Mouse (Mus musculus): Measurements from ENCODE around the gene Plcl2. TPM values are rescaled to one million over a fixed set of nuclear protein-coding genes. Genes with fewer than 3 reads are reported as not detected.
"Not testable (repeated sequence)": the region's sequence is repeated elsewhere in the genome, so short reads cannot be mapped to it uniquely, and the experiment has no call there.

Gene Plcl2
- polyA plus RNA-seq, 1 experiment from 2014 or later: 3.6 TPM

DNA sequence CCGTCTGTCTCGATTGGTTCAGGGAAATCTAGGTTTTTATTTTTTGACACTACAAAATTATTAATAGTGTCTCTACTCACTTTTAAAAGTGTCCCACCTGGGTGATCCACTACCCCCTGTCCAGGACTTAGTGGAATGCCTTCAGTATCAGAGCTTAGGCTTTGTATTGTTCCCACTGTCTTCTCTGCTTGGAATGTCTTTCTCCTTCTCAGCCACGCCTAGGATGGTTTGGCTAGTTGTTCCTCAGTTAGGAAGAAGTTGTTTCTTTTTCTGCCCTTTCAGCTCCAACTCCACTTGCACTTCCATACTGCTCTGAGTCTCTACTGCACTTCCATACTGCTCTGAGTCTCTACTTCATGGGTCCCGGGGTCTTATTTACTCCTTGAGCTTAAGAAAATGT is 6.7 kb downstream of the Plcl2 start:
- no peak overlapping the region for H3K4me2 ChIP-seq
- no peak overlapping the region for H3K9ac ChIP-seq
- 91% methylated on average over 4 of the region's 4 CpGs for WGBS
- no peak overlapping the region for H3K27ac ChIP-seq
- H3K4me3 ChIP-seq (replicated peaks): no peak overlapping the region
- no peaks in the 10 kb centered on the region for H3K27me3 ChIP-seq
- no peaks in the 10 kb centered on the region for H3K9me3 ChIP-seq (replicated peaks)
- ATAC-seq (replicated peaks; ENCODE audit: low FRiP score): no peak
- H3K4me1 ChIP-seq: 0 out of 2 replicates have a peak, but pooled peaks cover under 1% of the 10 kb centered on the region
- no peaks in the 10 kb centered on the region for H3K36me3 ChIP-seq

DNA sequence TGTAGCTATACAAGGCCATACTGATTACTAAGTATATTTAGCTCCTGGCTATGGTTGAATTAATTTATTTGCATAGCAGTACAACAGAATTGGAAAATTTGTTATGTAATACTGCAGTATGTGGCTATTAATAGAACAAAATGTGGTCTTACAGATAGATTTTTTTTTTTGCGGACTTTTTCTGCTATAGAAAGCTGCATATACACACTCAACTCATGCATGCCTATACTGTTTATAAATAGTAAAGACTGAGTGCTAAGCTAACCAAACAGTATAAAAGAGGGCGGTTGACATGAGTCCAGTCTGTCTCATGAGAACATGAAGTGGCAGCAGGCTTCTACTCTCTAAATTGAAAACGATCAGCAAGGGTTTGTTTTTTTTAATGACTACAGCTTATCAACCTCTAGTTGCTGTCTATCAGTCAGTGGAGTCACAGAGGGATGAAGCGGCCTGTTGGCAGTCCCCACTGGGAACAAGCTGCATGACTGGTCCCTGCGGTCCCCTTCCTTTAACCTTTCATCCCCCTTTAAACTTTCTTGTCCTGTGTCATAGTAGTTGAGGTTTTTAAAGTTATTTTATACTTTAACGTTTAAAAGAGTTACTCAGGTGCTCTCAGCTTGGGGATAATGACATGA is 8.7 kb downstream of the Plcl2 start:
- H3K9me3 ChIP-seq (replicated peaks): no peaks in the 10 kb centered on the region
- ATAC-seq (replicated peaks; ENCODE audit: low FRiP score): no peak
- 81% methylated on average over 6 of the region's 6 CpGs for WGBS
- no peak overlapping the region for H3K9ac ChIP-seq
- no peak overlapping the region for H3K4me2 ChIP-seq
- H3K27me3 ChIP-seq: no peaks in the 10 kb centered on the region
- no peak overlapping the region for H3K4me3 ChIP-seq (replicated peaks)
- no peaks in the 10 kb centered on the region for H3K4me1 ChIP-seq
- no peak overlapping the region for H3K27ac ChIP-seq
- no peaks in the 10 kb centered on the region for H3K36me3 ChIP-seq

DNA sequence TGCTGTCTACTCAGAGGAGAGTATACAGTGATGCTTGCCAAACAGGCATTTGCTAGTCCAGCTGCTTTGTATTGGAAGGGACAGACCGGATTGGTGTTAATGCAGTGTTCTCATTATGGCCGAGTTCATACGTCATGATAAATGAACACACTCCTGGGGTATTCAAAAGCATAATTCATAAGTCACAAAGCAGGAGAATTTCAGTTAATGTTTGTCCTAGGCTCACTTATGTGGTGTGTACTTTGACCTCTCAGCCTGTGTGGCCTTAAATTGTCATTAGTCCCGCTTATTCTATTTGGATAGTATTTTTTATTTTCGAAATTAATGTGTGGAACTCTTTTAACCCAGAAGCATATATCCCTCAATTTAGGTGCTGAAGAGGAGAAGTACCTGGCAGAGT is 10.4 kb downstream of the Plcl2 start:
- H3K27me3 ChIP-seq: no peaks in the 10 kb centered on the region
- H3K27ac ChIP-seq: no peak overlapping the region
- H3K36me3 ChIP-seq: no peaks in the 10 kb centered on the region
- no peak for ATAC-seq (replicated peaks; ENCODE audit: low FRiP score)
- H3K9me3 ChIP-seq (replicated peaks): no peaks in the 10 kb centered on the region
- H3K4me2 ChIP-seq: no peak overlapping the region
- WGBS: 77% methylated on average over 5 of the region's 5 CpGs
- no peaks in the 10 kb centered on the region for H3K4me1 ChIP-seq
- H3K9ac ChIP-seq: no peak overlapping the region
- H3K4me3 ChIP-seq (replicated peaks): no peak overlapping the region

DNA sequence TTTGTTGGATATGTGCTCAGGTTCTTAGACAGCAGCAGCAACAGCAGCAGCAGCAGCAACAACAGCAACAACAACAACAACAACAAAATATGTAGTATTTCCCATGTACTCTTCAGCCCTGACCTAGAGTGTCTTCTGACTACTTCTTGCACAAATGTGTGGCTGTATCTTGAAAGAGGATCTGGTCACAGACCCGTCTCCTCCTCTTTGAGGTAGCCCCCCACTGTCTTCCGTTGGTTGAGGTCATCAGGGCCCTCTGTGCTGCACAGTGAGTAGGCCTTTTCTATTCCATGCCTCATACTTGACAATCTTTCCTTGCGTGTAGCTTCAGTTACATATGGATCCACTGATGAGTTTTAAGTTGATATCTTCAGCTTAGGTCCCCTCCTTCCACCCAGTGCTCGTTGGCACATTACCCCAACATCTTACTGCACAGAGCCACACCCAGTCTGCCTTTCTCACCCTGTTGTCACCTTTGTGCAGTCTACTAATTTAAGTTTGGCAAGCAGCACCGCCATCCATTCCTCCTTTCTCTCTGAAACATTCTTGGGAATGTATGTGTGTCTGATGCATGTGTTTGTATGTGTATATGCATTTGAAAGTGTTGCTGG is 13.4 kb downstream of the Plcl2 start:
- Histone ChIP-seq H3K27ac (no peak overlapping the region), H3K36me3 (no peaks in the 10 kb centered on the region), H3K4me1 (no peaks in the 10 kb centered on the region), H3K9ac (no peak overlapping the region), H3K27me3 (no peaks in the 10 kb centered on the region), H3K4me3 (replicated peaks) (no peak overlapping the region), H3K9me3 (replicated peaks) (no peaks in the 10 kb centered on the region), H3K4me2 (no peak overlapping the region)
- WGBS: 84% methylated on average over 5 of the region's 5 CpGs
- no peak for ATAC-seq (replicated peaks; ENCODE audit: low FRiP score)

DNA sequence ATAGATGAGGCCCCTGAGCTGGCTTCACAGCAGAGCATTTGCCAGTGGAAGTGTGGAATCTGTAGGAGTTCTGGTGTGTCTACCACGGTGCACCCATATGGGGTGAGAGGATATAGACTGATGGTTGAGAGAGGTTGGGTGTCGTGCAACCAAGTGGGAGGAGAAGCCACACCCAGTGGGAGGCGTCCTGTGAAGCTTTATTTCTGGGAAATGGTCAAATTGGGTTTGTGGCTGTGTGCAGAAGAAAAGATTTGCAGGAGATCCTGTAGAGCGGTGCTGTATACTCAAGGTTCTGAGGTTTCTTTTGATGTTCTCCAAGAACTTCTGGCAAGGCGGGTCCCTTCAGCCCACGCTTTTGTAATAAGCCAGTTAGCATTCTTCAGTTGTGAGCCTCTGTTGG is 15.8 kb downstream of the Plcl2 start:
- Histone ChIP-seq H3K9me3 (replicated peaks) (no peaks in the 10 kb centered on the region), H3K4me2 (no peak overlapping the region), H3K36me3 (no peaks in the 10 kb centered on the region), H3K9ac (no peak overlapping the region), H3K4me1 (0 out of 2 replicates have a peak, but pooled peaks cover 2% of the 10 kb centered on the region), H3K27ac (no peak overlapping the region), H3K4me3 (replicated peaks) (no peak overlapping the region), H3K27me3 (no peaks in the 10 kb centered on the region)
- ATAC-seq (replicated peaks; ENCODE audit: low FRiP score): no peak
- WGBS: 63% methylated on average over 6 of the region's 6 CpGs

DNA sequence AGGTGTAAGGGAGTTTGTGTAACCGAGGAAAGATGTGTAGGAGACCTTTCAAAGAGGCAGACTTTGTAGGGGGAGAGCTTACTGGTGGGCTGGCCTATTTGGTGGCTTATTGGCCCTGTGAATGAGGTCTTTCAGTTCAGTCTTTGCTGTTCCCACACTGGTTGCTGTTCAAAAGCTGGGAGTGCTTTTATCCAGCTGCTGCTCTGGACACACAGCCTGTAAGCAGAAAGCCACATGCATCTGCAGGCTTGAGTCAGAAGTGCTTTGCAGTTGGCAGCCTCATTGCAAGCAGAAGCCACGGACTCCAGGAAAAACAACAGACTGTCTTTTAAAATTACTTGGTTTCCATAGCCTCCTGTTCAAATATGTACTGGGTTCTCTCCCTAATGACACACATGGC is 16.6 kb downstream of the Plcl2 start:
- Histone ChIP-seq H3K27me3 (no peaks in the 10 kb centered on the region), H3K4me3 (replicated peaks) (no peak overlapping the region), H3K36me3 (no peaks in the 10 kb centered on the region), H3K4me1 (0 out of 2 replicates have a peak, but pooled peaks cover 2% of the 10 kb centered on the region), H3K9ac (no peak overlapping the region), H3K27ac (no peak overlapping the region), H3K9me3 (replicated peaks) (no peaks in the 10 kb centered on the region), H3K4me2 (no peak overlapping the region)
- no peak for ATAC-seq (replicated peaks; ENCODE audit: low FRiP score)
- WGBS: 50% methylated on average over 2 of the region's 2 CpGs

DNA sequence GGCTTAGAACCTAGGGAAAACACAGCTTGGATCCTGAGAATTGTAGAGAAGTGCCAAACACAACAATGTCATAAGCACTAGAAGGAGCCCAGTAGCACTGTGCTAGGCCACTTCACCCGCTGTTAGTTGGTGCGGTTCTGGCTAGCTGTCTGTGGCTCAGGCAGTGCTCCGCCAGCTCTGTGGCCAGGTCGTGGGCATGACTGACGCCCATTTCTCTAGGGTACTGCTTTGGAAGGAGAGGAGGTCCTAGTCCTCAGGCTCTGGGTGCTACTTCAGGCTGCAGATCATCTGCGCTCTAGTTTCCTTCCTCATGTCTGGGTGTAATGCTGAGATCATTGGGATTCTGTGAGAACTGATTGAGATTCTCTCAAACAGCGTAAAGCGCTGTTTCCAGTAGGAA is 20.9 kb downstream of the Plcl2 start:
- no peak overlapping the region for H3K9ac ChIP-seq
- H3K4me2 ChIP-seq: no peak overlapping the region
- H3K4me1 ChIP-seq: 0 out of 2 replicates have a peak, but pooled peaks cover 2% of the 10 kb centered on the region
- ATAC-seq (replicated peaks; ENCODE audit: low FRiP score): no peak
- no peak overlapping the region for H3K4me3 ChIP-seq (replicated peaks)
- 86% methylated on average over 8 of the region's 8 CpGs for whole genome bisulfite sequencing
- H3K36me3 ChIP-seq: no peaks in the 10 kb centered on the region
- no peak overlapping the region for H3K27ac ChIP-seq
- no peaks in the 10 kb centered on the region for H3K27me3 ChIP-seq
- no peaks in the 10 kb centered on the region for H3K9me3 ChIP-seq (replicated peaks)

DNA sequence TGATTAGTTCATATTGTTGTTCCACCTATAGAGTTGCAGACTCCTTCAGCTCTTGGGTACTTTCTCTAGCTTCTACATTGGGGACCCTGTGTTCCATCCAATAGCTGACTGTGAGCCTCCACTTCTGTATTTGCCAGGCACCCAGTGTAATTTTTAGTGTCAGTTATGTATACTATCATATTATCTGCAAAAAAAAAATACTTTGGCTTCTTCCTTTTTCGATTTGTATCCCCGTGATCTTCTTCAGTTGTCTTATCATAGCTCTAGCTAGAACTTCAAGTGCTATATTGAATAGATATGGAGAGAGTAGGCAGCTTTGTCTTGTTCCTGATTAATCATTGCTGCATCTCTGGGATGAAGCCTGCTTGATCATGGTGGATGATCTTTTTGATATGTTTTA is 25.7 kb downstream of the Plcl2 start:
- H3K27me3 ChIP-seq; H3K27ac ChIP-seq; ATAC-seq (replicated peaks; ENCODE audit: low FRiP score); H3K4me2 ChIP-seq; H3K36me3 ChIP-seq; H3K4me1 ChIP-seq; H3K4me3 ChIP-seq (replicated peaks); H3K9ac ChIP-seq; H3K9me3 ChIP-seq (replicated peaks): not testable (repeated sequence)
- 92% methylated on average over 2 of the region's 2 CpGs for WGBS

DNA sequence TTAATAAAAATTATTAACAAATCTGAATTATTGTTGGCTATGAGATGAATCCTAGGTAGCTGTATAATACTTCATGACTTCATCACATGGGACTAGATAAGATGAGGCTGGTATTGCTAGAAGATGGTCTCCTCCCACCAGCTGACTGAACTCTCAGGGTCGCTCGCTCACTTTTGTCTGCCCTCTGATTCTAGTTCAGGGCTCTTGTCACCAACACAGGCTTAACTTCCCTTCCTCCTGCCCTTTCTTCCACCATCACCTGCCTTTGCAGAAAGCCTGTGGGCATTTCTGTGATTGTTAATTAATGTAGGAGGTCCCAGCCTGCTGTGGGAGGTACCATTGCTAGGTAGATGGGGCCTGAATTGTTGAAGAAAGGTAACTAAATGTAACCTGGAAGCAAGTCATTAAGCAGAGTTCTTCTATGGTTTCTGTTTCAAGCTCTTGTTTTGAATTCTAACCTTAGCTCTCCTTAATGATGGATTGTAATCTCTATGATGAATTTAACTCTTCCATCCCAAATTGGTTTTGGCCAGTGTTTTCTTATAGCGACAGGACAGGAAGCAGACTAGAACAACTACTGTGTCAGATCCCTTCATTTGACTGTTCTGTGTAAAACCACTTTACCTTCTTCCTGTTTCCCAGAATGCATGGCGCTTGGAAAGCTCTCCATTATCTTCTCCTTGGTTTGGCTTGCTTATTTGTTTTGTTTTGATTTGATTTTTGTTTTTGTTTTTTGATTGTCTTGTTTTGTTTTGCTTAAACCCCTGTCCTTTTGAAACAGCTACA is 27.4 kb downstream of the Plcl2 start:
- Histone ChIP-seq H3K4me3 (replicated peaks) (no peak overlapping the region), H3K9me3 (replicated peaks) (no peaks in the 10 kb centered on the region), H3K36me3 (no peaks in the 10 kb centered on the region), H3K4me2 (no peak overlapping the region), H3K27ac (no peak overlapping the region), H3K27me3 (no peaks in the 10 kb centered on the region), H3K4me1 (no peaks in the 10 kb centered on the region), H3K9ac (no peak overlapping the region)
- WGBS: 92% methylated on average over 4 of the region's 4 CpGs
- no peak for ATAC-seq (replicated peaks; ENCODE audit: low FRiP score)

DNA sequence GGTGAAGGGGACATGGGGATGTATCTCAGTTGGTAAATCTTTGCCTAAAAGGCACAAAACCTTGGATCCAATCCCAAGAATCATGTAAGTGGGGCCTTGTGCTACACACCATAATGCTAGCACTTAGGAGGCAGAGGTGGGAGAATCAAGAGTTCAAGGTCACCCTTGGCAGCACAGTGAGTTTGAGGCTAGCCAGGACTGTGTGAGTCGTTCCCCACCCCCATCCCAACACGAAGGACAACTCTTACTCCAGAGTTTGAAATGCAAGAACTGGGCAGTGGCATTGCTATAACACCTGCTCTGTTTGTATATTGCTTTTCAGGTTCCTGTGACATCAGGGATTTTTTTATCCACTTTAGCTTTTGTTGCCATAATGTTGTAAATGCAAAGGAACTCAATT is 28.6 kb downstream of the Plcl2 start:
- no peaks in the 10 kb centered on the region for H3K36me3 ChIP-seq
- ATAC-seq (replicated peaks; ENCODE audit: low FRiP score): no peak
- H3K27me3 ChIP-seq: no peaks in the 10 kb centered on the region
- no peak overlapping the region for H3K27ac ChIP-seq
- no peak overlapping the region for H3K9ac ChIP-seq
- no peak overlapping the region for H3K4me2 ChIP-seq
- H3K9me3 ChIP-seq (replicated peaks): 0 out of 2 replicates have a peak, but pooled peaks cover 4% of the 10 kb centered on the region
- 85% methylated on average over 2 of the region's 2 CpGs for WGBS
- H3K4me3 ChIP-seq (replicated peaks): no peak overlapping the region
- H3K4me1 ChIP-seq: no peaks in the 10 kb centered on the region

DNA sequence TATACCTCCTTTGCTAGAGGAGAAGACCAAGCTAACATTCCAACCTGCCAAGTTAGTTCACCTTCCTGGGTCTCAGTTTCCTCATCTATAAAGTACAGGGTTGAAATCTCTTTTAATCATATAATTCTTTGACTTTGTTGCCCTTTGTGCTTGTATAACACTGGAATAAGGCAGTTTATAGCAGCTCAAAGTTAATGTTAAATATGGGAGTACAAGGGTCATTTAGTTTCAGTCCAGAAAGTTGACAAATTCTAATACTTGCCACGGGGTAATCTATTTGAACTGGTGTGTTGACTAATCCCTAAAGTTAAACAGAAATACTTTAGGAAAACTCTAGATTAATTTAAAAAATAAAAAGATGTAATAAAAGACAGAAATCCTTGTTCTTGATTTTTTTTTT is 35.7 kb downstream of the Plcl2 start:
- Histone ChIP-seq H3K27me3 (no peaks in the 10 kb centered on the region), H3K4me2 (no peak overlapping the region), H3K27ac (no peak overlapping the region), H3K9me3 (replicated peaks) (0 out of 2 replicates have a peak, but pooled peaks cover 4% of the 10 kb centered on the region), H3K36me3 (no peaks in the 10 kb centered on the region), H3K9ac (no peak overlapping the region), H3K4me3 (replicated peaks) (no peak overlapping the region), H3K4me1 (no peaks in the 10 kb centered on the region)
- no peak for ATAC-seq (replicated peaks; ENCODE audit: low FRiP score)
- 70% methylated on average over 1 of the region's 1 CpGs for WGBS

DNA sequence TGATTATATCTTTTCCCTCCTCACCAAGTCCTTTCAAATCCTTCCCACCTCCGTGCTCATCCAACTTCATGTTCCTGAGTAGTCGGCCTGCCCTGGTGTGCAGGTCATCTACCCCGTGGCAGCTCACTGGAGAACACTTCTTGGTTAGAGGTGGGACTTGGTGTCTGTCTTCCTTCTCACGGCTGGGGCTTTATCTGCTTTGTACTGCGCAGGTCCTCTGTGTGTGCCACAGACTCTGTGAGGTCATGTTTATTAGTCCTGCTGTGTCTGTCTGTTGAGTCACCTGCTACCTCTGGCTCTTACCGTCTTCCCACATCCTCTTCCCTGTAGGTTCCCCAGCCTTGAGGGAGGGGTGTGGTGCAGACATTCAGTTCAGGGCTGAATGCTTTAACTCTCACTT is 36.1 kb downstream of the Plcl2 start:
- no peak overlapping the region for H3K9ac ChIP-seq
- no peaks in the 10 kb centered on the region for H3K4me1 ChIP-seq
- no peak overlapping the region for H3K4me2 ChIP-seq
- ATAC-seq (replicated peaks; ENCODE audit: low FRiP score): no peak
- H3K27me3 ChIP-seq: no peaks in the 10 kb centered on the region
- H3K27ac ChIP-seq: no peak overlapping the region
- no peak overlapping the region for H3K4me3 ChIP-seq (replicated peaks)
- 84% methylated on average over 6 of the region's 6 CpGs for WGBS
- no peaks in the 10 kb centered on the region for H3K36me3 ChIP-seq
- H3K9me3 ChIP-seq (replicated peaks): 0 out of 2 replicates have a peak, but pooled peaks cover 4% of the 10 kb centered on the region

Data from kidney, embryonic 15.5 days (tissue).